Mouse (Mus musculus) liver, adult 2 months (tissue): Measurements from ENCODE around the gene Slc13a2. TPM values are rescaled to one million over a fixed set of nuclear protein-coding genes. Genes with fewer than 3 reads are reported as not detected.

Source experiments
- DNase-seq: peaks from one replicate; pipeline ENCODE4 v3.0.0-alpha.2; 2011; ENCODE audit warnings: low read depth, low spot score; ENCODE audit errors: extremely low read depth
- H3K27ac ChIP-seq: fragments of 200-500 bp; replicated peaks from 2 replicates; pipeline ENCODE4 v1.5.1; 2012; ENCODE audit warnings: low read depth, mild to moderate bottlenecking, control low read depth, inconsistent platforms, low read length; ENCODE audit not compliant: insufficient read depth
- H3K27me3 ChIP-seq: fragments of 200-500 bp; 2 replicates; pipeline ENCODE4 v1.6.1; 2012; ENCODE audit warnings: mild to moderate bottlenecking, moderate library complexity, low read length, inconsistent platforms; ENCODE audit not compliant: control insufficient read depth, insufficient read depth
- H3K36me3 ChIP-seq: fragments of 200-500 bp; 2 replicates; pipeline ENCODE4 v1.6.1; 2012; ENCODE audit warnings: low read length, inconsistent platforms; ENCODE audit not compliant: control insufficient read depth, insufficient read depth
- H3K4me1 ChIP-seq: fragments of 200-500 bp; 2 replicates; pipeline ENCODE4 v1.6.1; 2011; ENCODE audit warnings: low read length; ENCODE audit not compliant: control insufficient read depth, insufficient read depth
- H3K4me3 ChIP-seq: fragments of 200-500 bp; 2 replicates; pipeline ENCODE4 v1.5.1; 2011; ENCODE audit warnings: low read depth, mild to moderate bottlenecking, control low read depth, low read length, moderate library complexity; ENCODE audit not compliant: insufficient read depth
- H3K79me2 ChIP-seq: fragments of 200-500 bp; 2 replicates; pipeline ENCODE4 v1.6.1; 2012; ENCODE audit warnings: inconsistent platforms, mild to moderate bottlenecking, low read length, moderate library complexity; ENCODE audit not compliant: control insufficient read depth, insufficient read depth
- H3K9ac ChIP-seq: fragments of 200-500 bp; 2 replicates; pipeline ENCODE4 v1.6.1; 2012; ENCODE audit warnings: low read depth, mild to moderate bottlenecking, control low read depth, inconsistent platforms, low read length
- CTCF ChIP-seq: fragments of 200-500 bp; IDR thresholded peaks from 2 replicates; pipeline ENCODE4 v1.5.1; 2011; ENCODE audit warnings: low read depth, low read length, control low read depth
- POLR2A ChIP-seq: fragments of 200-500 bp; IDR thresholded peaks from 2 replicates; pipeline ENCODE4 v1.6.1; 2011; ENCODE audit warnings: low read length, control low read depth; ENCODE audit not compliant: insufficient read depth; ENCODE audit errors: extremely low read depth
- WGBS: fragments of 180-500 bp; shearing (Covaris S2); methylation state at CpG from one replicate; pipeline ENCODE4 v1.1.7; 2018; 5-methylcytosine and 5-hydroxymethylcytosine counted together
- polyA plus RNA-seq: library from polyadenylated mRNA; depleted of rRNA; stranded (reverse); fragments of >200 nt; gene quantifications from 2 replicates; pipeline ENCODE4 v1.2.3, GENCODE M21; 2012
- total RNA-seq: library from RNA; depleted of rRNA; stranded (reverse); fragments of >200 nt; gene quantifications from 2 replicates; pipeline ENCODE4 v1.2.3, GENCODE M21; 2014

Slc13a2 gene
- total and polyA plus RNA-seq, 2 experiments: 0.65 to 4.7 TPM

DNA sequence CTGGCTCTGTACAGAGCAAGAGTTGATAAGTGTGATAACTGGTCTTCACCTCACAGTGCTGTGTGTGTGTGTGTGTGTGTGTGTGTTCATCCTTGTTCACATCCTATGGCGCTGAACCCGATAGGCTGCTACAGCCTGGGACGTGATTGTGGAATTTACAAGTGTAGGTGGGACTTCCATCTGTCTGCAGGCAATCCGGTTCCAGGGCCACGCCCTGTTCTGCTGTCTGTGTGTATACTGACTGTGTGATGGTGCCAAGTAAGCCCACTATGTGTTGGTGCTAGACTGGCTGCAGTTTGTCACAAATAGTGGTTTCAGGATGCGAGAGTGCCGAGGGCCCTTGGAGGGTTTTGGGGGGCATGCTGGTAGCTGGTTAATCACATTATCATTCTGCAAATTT lies 39.7 kb downstream of the Slc13a2 start:
- Histone ChIP-seq H3K4me1 (no peaks in the 10 kb centered on the region), H3K9ac (no peak overlapping the region), H3K4me3 (no peak overlapping the region), H3K27ac (no peak overlapping the region), H3K27me3 (no peaks in the 10 kb centered on the region), H3K79me2 (no peaks in the 10 kb centered on the region), H3K36me3 (no peaks in the 10 kb centered on the region)
- TF ChIP-seq POLR2A (no peak), CTCF (no peak)
- 88% methylated on average over 7 of the region's 7 CpGs for WGBS
- no peak for DNase-seq

GRCm38 (mm10) chr11:78380996-78381395 lies 41.0 kb downstream of the Slc13a2 start:
- no peak overlapping the region for H3K27ac ChIP-seq
- TF ChIP-seq POLR2A: no peak
- no peak for TF ChIP-seq CTCF
- no peaks in the 10 kb centered on the region for H3K4me1 ChIP-seq
- H3K79me2 ChIP-seq: no peaks in the 10 kb centered on the region
- no peaks in the 10 kb centered on the region for H3K27me3 ChIP-seq
- no peak overlapping the region for H3K4me3 ChIP-seq
- DNase-seq: no peak
- H3K9ac ChIP-seq: no peak overlapping the region
- 78% methylated on average over 3 of the region's 3 CpGs for WGBS
- no peaks in the 10 kb centered on the region for H3K36me3 ChIP-seq

- Histone ChIP-seq H3K4me1 (no peaks in the 10 kb centered on the region), H3K4me3 (no peak overlapping the region), H3K9ac (no peak overlapping the region), H3K27me3 (no peaks in the 10 kb centered on the region), H3K79me2 (no peaks in the 10 kb centered on the region), H3K36me3 (no peaks in the 10 kb centered on the region), H3K27ac (no peak overlapping the region)
- DNase-seq: no peak
- no peak for TF ChIP-seq CTCF
- no peak for TF ChIP-seq POLR2A
- 79% methylated on average over 4 of the region's 4 CpGs for WGBS
Observed at GRCm38 (mm10) chr11:78380351-78380750, 41.7 kb downstream of the Slc13a2 start.

DNA sequence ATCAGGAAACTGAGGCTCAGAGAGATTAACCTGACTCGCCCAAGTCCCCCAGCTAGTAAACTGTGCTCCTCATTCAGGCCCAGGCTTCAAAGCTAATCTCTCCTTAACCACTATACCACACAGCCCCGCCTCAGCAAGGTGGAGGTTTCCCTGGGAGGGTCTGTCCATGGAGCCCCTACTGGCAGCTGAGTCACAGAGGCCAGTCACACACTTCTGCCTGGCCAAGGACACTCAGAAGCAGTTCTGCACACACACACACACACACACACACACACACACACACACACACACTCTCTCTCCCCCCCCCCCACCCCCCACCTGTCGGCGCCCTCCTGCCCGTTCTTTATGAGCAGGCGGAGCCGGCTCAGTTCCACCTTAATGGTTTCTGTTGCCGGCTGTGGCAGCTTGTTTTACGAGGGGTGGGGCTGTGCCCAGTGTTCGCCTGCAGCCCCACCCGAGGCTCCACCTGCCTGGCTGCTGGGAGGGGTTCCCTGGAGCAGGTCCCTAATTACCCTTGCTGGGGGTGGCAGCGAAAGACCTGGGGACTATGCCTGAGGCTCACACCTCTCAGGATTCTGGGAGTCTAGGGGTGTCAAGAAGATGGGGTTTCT lies 44.4 kb downstream of the Slc13a2 start:
- H3K4me3 ChIP-seq: no peak overlapping the region
- no peaks in the 10 kb centered on the region for H3K79me2 ChIP-seq
- H3K9ac ChIP-seq: no peak overlapping the region
- H3K27ac ChIP-seq: no peak overlapping the region
- H3K4me1 ChIP-seq: 0 out of 2 replicates have a peak, but pooled peaks cover 3% of the 10 kb centered on the region
- no peak for DNase-seq
- H3K27me3 ChIP-seq: no peaks in the 10 kb centered on the region
- TF ChIP-seq CTCF (no peak), POLR2A (no peak)
- H3K36me3 ChIP-seq: no peaks in the 10 kb centered on the region
- WGBS: 52% methylated on average over 12 of the region's 12 CpGs

DNA sequence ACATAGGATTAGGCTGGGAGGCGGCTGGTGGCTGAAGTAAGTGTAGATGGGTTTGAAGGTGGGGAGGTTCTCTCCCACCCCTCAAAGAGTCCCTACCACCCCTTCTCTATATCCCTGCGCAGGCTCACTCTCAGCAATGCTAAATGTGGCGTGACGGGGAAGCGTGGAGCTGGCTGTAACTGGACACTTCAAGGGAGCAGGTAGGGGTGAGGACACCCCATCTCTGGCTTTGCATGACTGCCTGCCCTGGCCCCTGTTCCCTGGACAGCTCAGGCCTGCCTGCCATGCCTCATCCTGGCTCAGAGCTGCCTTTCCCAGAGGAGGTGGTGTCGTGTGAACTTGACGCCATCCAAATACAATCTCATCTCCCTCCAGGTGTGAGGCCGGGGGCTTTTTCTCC lies 47.9 kb downstream of the Slc13a2 start:
- H3K4me3 ChIP-seq: no peak overlapping the region
- no peaks in the 10 kb centered on the region for H3K27me3 ChIP-seq
- H3K9ac ChIP-seq: no peak overlapping the region
- no peak for DNase-seq
- H3K4me1 ChIP-seq: 0 out of 2 replicates have a peak, but pooled peaks cover 3% of the 10 kb centered on the region
- H3K36me3 ChIP-seq: no peaks in the 10 kb centered on the region
- no peak overlapping the region for H3K27ac ChIP-seq
- TF ChIP-seq POLR2A: no peak
- TF ChIP-seq CTCF: no peak
- WGBS: 96% methylated on average over 8 of the region's 8 CpGs
- H3K79me2 ChIP-seq: no peaks in the 10 kb centered on the region

DNA sequence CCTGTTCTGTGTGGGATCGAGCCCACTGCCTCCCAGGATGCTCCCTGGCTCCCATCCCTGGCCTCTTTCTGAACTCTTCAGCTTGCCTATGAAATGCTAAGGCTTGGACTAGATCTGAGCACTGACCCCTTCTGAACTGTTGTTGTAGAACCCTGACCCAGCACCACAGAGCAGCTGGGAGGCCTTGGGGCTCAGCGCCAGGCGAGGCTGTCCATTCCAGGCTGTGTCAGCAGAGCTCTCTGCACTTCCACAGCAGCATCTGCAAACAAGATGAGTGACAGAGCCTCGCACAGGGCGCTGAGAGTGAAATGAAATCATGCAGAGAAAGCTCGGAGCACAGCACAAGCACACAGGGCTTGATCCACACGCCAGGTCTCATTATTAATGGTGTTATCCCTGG lies 49.4 kb downstream of the Slc13a2 start:
- peak; percentile 66 for DNase-seq
- TF ChIP-seq CTCF (no peak), POLR2A (no peak)
- Histone ChIP-seq H3K79me2 (no peaks in the 10 kb centered on the region), H3K27me3 (no peaks in the 10 kb centered on the region), H3K27ac (no peak overlapping the region), H3K9ac (no peak overlapping the region), H3K4me3 (no peak overlapping the region), H3K4me1 (0 out of 2 replicates have a peak, but pooled peaks cover 3% of the 10 kb centered on the region), H3K36me3 (no peaks in the 10 kb centered on the region)
- 22% methylated on average over 7 of the region's 7 CpGs for WGBS
